Mouse (Mus musculus): ENCODE results near the gene Spats1.
"Not testable (repeated sequence)": the region's sequence is repeated elsewhere in the genome, so short reads cannot be mapped to it uniquely, and the experiment has no call there.

Spats1 gene

GRCm38 (mm10) chr17:45449586-45449985 is 25.6 kb downstream of the Spats1 start:
- DNase-seq (ENCODE audit: inconsistent ontology term), result no peak

- no peak for DNase-seq (ENCODE audit: inconsistent ontology term)
Observed at GRCm38 (mm10) chr17:45447063-45447462, 28.2 kb downstream of the Spats1 start.

- DNase-seq (ENCODE audit: inconsistent ontology term), result peak; percentile 42
Observed at GRCm38 (mm10) chr17:45445923-45446322, 29.3 kb downstream of the Spats1 start.

- DNase-seq (ENCODE audit: inconsistent ontology term), result no peak
Observed at GRCm38 (mm10) chr17:45434262-45434590, 41.0 kb downstream of the Spats1 start.

GRCm38 (mm10) chr17:45433419-45434261 is 41.6 kb downstream of the Spats1 start, which contains the start of gene Cdc5l:
Gene Cdc5l, minus strand, starts transcription at chr17:45433737.
- peak; percentile 98 for DNase-seq (ENCODE audit: inconsistent ontology term)

- DNase-seq (ENCODE audit: inconsistent ontology term), result peak; percentile 17
Observed at GRCm38 (mm10) chr17:45432706-45433398, 42.4 kb downstream of the Spats1 start.

GRCm38 (mm10) chr17:45432007-45432406 is 43.2 kb downstream of the Spats1 start:
- DNase-seq (ENCODE audit: inconsistent ontology term), result no peak

- no peak for DNase-seq (ENCODE audit: inconsistent ontology term)
Observed at GRCm38 (mm10) chr17:45417387-45417786, 57.8 kb downstream of the Spats1 start.

GRCm38 (mm10) chr17:45411617-45412016 is 63.6 kb downstream of the Spats1 start:
- DNase-seq (ENCODE audit: inconsistent ontology term), result not testable (repeated sequence)

GRCm38 (mm10) chr17:45408719-45409118 is 66.5 kb downstream of the Spats1 start:
- no peak for DNase-seq (ENCODE audit: inconsistent ontology term)

- no peak for DNase-seq (ENCODE audit: inconsistent ontology term)
Observed at GRCm38 (mm10) chr17:45406281-45406680, 68.9 kb downstream of the Spats1 start.

- peak; percentile 32 for DNase-seq (ENCODE audit: inconsistent ontology term)
Observed at GRCm38 (mm10) chr17:45403207-45403606, 72.0 kb downstream of the Spats1 start.

GRCm38 (mm10) chr17:45402601-45403000 is 72.6 kb downstream of the Spats1 start:
- no peak for DNase-seq (ENCODE audit: inconsistent ontology term)

GRCm38 (mm10) chr17:45402126-45402525 is 73.1 kb downstream of the Spats1 start:
- no peak for DNase-seq (ENCODE audit: inconsistent ontology term)

GRCm38 (mm10) chr17:45401126-45401905 is 73.9 kb downstream of the Spats1 start:
- peak; percentile 27 for DNase-seq (ENCODE audit: inconsistent ontology term)

GRCm38 (mm10) chr17:45398021-45398420 is 77.2 kb downstream of the Spats1 start:
- DNase-seq (ENCODE audit: inconsistent ontology term), result no peak

- DNase-seq (ENCODE audit: inconsistent ontology term), result no peak
Observed at GRCm38 (mm10) chr17:45397541-45397940, 77.7 kb downstream of the Spats1 start.

GRCm38 (mm10) chr17:45394612-45395011 is 80.6 kb downstream of the Spats1 start:
- no peak for DNase-seq (ENCODE audit: inconsistent ontology term)

- no peak for DNase-seq (ENCODE audit: inconsistent ontology term)
Observed at GRCm38 (mm10) chr17:45393765-45394164, 81.5 kb downstream of the Spats1 start.
